Mouse (Mus musculus) cerebellum, adult 2 months (tissue): ENCODE measurements at regions not wholly inside any gene's neighbourhood (a gene's known extent, or its start where the extent isn't known, plus 50 kb on each side); places are given as distances from the start of the nearest gene placed in this dataset.
"Not testable (repeated sequence)": the region's sequence is repeated elsewhere in the genome, so short reads cannot be mapped to it uniquely, and the experiment has no call there.

Experiments used
- DNase-seq, 2 experiments: peaks; one replicate each; pipeline ENCODE4 v3.0.0; 2021
- H3K27ac ChIP-seq: fragments of 200-500 bp; 2 replicates; pipeline ENCODE4 v1.5.1; 2012; ENCODE audit warnings: low read length, control low read depth, inconsistent platforms; ENCODE audit not compliant: insufficient read depth
- H3K27me3 ChIP-seq: fragments of 200-500 bp; 2 replicates; pipeline ENCODE4 v1.6.1; 2012; ENCODE audit warnings: inconsistent platforms, mild to moderate bottlenecking, low read length, moderate library complexity; ENCODE audit not compliant: control insufficient read depth, insufficient read depth
- H3K4me1 ChIP-seq: fragments of 200-500 bp; 2 replicates; pipeline ENCODE4 v1.6.1; 2011; ENCODE audit warnings: low read length; ENCODE audit not compliant: control insufficient read depth, insufficient read depth
- H3K4me3 ChIP-seq: fragments of 200-500 bp; replicated peaks from 2 replicates; pipeline ENCODE3; 2011; ENCODE audit warnings: mild to moderate bottlenecking, low read depth, low read length, control low read depth; ENCODE audit not compliant: insufficient read depth
- CTCF ChIP-seq: fragments of 200-500 bp; IDR thresholded peaks from 2 replicates; pipeline ENCODE4 v1.5.1; 2011; ENCODE audit warnings: low read depth, mild to moderate bottlenecking, control low read depth, low read length, moderate library complexity, borderline replicate concordance; ENCODE audit not compliant: insufficient read depth
- POLR2A ChIP-seq: fragments of 200-500 bp; IDR thresholded peaks from 2 replicates; pipeline ENCODE4 v1.6.1; 2011; ENCODE audit warnings: low read length, control low read depth, borderline replicate concordance; ENCODE audit not compliant: insufficient read depth
- WGBS: fragments of 180-500 bp; shearing (Covaris S2); methylation state at CpG from one replicate; pipeline ENCODE4 v1.1.7; 2018; 5-methylcytosine and 5-hydroxymethylcytosine counted together

- Histone ChIP-seq H3K27ac (no peak overlapping the region), H3K27me3 (no peaks in the 10 kb centered on the region), H3K4me3 (no peak overlapping the region), H3K4me1 (no peaks in the 10 kb centered on the region)
- WGBS = 81% methylated on average over 6 of the region's 6 CpGs
- DNase-seq = peak in 1 of 2 experiments; percentile 1
- no peak for TF ChIP-seq CTCF
- TF ChIP-seq POLR2A = no peak
These were observed 98.6 kb upstream of the Vmn1r2 start for GRCm38 (mm10) chr4:3068306-3069223.

- H3K4me3 ChIP-seq = no peak overlapping the region
- no peak for TF ChIP-seq POLR2A
- H3K27ac ChIP-seq = no peak overlapping the region
- H3K27me3 ChIP-seq = no peaks in the 10 kb centered on the region
- WGBS = 52% methylated on average over 1 of the region's 1 CpGs
- DNase-seq = peak in 1 of 2 experiments; percentile 0
- no peaks in the 10 kb centered on the region for H3K4me1 ChIP-seq
These were observed 97.8 kb upstream of the Vmn1r2 start for GRCm38 (mm10) chr4:3069341-3069740.

- 67% methylated on average over 6 of the region's 6 CpGs for WGBS
- not testable (repeated sequence) for H3K27me3 ChIP-seq, H3K4me3 ChIP-seq, H3K4me1 ChIP-seq, DNase-seq, H3K27ac ChIP-seq
These were observed 95.8 kb upstream of the Vmn1r2 start for GRCm38 (mm10) chr4:3071326-3071725.

GRCm38 (mm10) chr4:3079901-3080300, 87.2 kb upstream of the Vmn1r2 start:
- 88% methylated on average over 1 of the region's 1 CpGs for WGBS
- DNase-seq = no peak

GRCm38 (mm10) chr4:3080385-3081125, 86.6 kb upstream of the Vmn1r2 start:
- no peak for DNase-seq
- H3K4me1 ChIP-seq = no peaks in the 10 kb centered on the region
- H3K27ac ChIP-seq = no peak overlapping the region
- H3K4me3 ChIP-seq = no peak overlapping the region
- TF ChIP-seq POLR2A (no peak), CTCF (no peak)
- no peaks in the 10 kb centered on the region for H3K27me3 ChIP-seq
- WGBS = 59% methylated on average over 7 of the region's 7 CpGs

More at GRCm38 (mm10) chr4:3079901-3080300, 87.2 kb upstream of the Vmn1r2 start:
- no peak for TF ChIP-seq CTCF
- H3K4me1 ChIP-seq = no peaks in the 10 kb centered on the region
- no peak overlapping the region for H3K4me3 ChIP-seq
- H3K27me3 ChIP-seq = no peaks in the 10 kb centered on the region
- H3K27ac ChIP-seq = no peak overlapping the region

GRCm38 (mm10) chr4:3081148-3081952, 85.8 kb upstream of the Vmn1r2 start:
- TF ChIP-seq CTCF = no peak
- TF ChIP-seq POLR2A = no peak
- Histone ChIP-seq H3K4me3 (no peak overlapping the region), H3K4me1 (no peaks in the 10 kb centered on the region), H3K27me3 (no peaks in the 10 kb centered on the region), H3K27ac (no peak overlapping the region)
- no peak for DNase-seq
- WGBS = 55% methylated on average over 6 of the region's 6 CpGs

GRCm38 (mm10) chr4:3081953-3082950, 84.9 kb upstream of the Vmn1r2 start:
- DNase-seq = no peak
- H3K4me1 ChIP-seq = no peaks in the 10 kb centered on the region
- WGBS = 72% methylated on average over 3 of the region's 3 CpGs
- no peaks in the 10 kb centered on the region for H3K27me3 ChIP-seq
- TF ChIP-seq POLR2A = no peak
- TF ChIP-seq CTCF = peak; percentile 0; the same call in 1 of the 2 replicates
- no peak overlapping the region for H3K27ac ChIP-seq
- no peak overlapping the region for H3K4me3 ChIP-seq
